Mouse (Mus musculus) layer of hippocampus, adult 9-10 months (tissue): Measurements from ENCODE around the gene Gm5136.

Experiments
- DNase-seq: peaks from one replicate; pipeline ENCODE4 v3.0.0; 2022; ENCODE audit warnings: low spot score

Gene Gm5136

DNA sequence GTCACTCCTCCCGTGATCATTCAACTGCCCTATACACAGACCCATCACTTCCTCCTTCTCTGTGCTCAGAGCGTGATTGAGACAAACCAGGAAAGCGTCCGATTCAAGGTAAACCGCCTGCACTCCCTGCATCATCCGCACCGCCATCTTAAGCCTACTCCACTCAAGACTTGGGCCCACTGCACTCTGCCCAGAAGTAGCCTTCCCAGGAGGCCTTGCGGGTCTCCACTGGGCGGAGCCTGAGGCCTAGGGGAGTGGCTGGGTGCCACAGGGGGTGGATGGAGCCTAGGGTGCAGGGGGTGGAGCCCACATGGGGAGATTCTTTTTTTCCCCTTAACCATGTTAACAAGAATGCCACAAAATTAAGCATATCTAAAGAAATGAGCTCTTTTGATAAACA lies at the start of gene Gm5136:
Gene Gm5136, minus strand, starts transcription at position 215 of the 400 bp plus-strand sequence.
- no peak for DNase-seq

DNA sequence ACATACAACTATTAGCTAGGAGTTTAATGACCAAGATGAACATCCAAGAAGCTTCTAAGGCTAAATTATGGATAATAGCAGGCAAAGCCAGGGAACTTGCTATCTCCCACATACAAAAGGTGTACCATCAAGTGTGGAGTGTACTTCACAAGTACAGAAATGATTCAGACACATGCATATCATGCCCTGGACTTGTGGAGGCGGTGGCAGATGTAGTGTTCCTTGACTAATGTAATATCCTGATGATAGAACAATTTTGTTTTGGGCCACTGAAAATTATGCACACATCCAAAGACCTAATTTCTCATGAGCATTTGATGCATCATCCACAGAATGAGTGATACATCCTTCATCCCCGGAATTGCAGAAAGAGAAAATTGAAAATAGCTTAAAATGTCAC lies 43.8 kb upstream of the Gm5136 start:
- no peak for DNase-seq

DNA sequence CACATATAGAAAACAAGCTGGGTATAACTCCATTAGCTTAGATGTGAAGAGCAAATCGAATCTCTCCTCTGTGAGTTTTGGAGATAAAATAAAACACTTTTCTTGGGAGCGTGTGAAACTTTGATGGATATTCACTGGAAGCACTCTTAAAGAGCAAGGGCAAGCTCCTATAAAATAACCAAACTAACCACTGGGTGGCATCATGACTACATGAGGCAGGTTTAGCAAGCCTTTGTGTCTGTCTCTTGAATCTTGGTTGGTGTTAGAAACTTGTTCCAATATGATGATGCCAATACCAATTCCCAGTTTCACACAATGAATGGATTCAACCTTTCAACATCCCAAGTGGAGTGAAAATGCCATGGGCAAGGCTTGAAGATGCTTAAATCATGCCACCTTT lies 34.0 kb upstream of the Gm5136 start:
- no peak for DNase-seq

DNA sequence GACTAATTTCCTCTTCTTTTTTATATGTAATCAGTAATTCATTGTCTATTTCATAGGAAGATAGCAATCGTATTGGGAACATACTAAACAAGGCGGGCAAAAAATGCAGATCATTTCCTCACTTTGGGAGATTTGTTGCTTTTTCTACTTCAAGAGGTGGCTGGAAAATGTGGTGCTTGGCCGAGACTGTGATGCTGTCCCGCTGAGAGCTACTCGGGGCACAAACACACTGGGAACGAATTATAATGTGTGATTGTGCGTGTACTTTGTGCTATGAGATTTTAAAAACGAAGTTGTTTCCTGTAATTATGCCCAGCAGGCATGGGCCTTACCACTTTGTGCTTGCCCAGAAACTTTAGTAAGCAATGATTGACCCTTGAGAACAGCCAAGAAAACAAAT lies 29.0 kb upstream of the Gm5136 start:
- DNase-seq = no peak

DNA sequence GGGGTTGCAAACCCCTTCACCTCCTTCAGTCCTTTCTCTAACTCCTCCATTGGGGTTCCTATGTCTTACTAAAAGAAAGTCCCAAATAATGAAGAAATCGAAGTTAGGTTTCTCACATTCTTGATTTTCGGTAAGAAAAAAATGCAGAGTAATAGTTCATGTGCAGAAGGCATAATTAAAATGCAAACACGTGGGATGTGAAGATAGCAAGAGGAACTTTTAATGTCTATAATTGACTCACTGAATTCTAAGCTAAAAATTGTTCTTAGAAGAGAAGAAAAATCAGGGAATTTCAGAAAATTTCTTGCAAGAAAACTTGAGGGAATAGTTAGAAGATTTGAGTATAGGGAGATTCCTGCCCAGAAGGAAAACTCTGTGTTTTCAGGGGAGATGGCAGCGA lies 26.4 kb upstream of the Gm5136 start:
- DNase-seq = no peak

DNA sequence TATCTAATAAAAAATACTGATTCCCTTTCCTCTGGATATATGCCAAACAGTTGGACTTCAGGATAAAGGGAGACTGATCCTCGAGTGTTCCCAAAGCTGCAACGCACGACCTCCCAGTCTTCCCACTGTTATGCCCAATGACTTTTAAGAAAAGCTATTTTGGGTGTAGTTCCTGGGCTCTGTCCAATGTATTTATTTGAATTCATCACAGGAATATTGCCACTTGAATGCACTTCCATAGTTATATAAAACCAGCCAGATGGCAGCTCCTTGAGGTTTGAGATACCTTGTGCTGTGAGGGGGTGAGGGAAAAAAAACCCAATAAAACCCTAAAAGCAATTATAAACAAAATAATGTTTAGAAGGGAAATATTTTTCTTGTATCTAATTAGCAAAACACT lies 24.9 kb upstream of the Gm5136 start:
- no peak for DNase-seq

DNA sequence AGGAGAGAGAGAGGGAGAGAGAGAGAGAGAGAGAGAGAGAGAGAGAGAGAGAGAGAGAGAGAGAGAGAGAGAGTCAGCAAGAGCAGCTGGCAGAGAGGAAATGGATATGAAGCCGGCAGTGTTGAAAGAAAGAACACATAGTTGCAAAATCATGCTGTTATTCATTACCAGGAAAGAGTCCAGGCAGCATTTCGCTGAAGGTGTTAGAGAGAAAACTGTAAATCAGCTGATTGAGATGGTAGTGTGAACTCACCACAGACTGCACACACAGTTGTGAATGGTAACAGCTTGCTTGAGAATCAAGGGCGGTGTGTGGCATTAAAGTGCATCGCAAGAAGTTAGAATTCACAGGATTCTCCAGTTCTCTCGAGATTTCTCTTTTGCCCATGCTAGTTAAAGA lies 10.6 kb upstream of the Gm5136 start:
- peak; percentile 30 for DNase-seq

DNA sequence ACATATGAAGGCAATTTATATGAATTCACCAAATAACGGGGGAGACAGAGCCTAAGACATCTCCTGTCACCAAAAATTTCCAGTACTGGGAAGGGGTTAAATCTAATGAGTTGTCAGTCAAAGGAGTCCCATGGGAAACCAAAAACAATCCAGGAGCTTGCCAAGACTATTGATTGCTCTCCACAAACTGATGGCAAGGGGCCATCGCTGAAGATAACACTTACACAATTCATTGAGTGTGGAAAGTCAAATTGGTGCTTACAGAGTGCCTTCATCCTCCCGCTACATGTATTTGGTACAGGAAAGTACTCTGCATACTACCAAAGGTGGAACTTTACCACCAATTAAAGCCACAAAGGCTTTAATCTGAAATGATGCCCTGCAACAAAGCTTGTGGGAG lies 5.7 kb upstream of the Gm5136 start:
- no peak for DNase-seq

DNA sequence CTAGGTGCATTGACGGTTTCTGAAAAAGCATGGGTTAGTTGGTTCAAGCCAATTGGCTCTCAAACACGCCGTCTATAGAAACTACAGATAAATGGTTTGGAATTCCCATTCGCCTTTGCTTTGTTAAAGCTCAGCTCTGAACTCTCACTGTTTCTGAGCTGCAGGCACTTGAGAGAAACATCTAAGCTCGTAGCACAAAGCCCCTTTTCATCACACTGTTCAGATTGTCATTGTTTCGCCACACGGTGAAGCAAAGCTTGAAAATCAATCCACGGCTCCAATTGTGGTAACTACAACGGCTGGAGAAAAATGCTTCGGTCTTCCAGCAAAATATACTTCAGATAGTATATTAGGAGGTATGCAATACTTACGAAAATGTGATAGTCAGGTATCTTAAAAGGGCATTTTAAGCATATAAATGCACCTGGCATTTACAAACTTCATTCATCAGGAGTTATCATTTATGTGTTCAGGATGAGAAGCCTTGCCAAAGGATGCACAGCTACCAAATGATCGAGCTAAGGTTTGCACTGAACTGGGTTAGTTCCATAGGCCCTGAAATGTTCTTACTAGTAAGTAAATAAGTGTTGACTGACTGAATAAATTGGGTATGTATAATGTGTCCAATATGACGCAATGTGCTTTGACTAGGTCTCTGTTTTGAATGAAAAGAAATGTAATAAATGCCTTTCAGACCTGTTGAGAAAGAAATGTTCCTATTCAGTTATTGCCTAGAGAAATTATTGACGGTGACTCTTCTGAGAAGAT lies 1.6 kb upstream of the Gm5136 start:
- DNase-seq = no peak

DNA sequence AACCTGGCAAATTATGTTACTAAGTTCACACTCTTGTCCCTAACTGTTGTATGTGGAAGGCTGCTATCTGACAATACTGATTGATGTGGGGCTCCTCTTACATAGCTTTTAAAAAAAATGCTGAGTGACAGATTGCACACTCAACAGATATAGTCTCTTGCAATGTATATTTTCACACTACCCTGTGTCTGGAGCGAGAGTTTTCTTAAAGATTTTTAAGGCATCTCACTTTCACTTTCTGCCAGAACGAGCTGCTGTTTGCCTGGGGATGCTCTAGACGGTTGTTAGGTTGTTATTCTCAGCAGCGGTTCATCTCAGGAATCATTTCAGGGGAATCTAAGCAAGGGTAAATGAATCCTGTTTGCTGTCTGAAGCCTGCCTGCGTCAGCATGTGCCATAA lies 2.9 kb downstream of the Gm5136 start:
- no peak for DNase-seq

DNA sequence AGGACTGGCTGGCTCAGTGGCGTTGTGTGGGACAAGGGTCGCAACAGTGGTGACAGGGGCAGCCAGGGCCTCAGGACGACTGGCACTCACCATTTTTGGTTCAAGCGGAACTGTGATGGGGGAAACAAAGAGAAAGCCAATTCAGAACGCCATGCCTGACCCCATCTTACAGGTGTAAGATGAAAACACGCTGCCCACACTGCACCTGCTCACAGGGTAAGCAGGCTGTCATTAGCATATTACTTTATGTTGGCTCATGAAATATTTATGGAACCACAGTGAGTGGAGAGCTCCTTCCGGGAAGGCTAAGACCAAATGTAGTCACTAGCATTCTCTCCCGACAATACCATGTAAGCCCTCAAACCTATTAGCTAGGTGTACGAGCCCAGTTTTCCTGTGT lies 9.0 kb downstream of the Gm5136 start:
- no peak for DNase-seq

DNA sequence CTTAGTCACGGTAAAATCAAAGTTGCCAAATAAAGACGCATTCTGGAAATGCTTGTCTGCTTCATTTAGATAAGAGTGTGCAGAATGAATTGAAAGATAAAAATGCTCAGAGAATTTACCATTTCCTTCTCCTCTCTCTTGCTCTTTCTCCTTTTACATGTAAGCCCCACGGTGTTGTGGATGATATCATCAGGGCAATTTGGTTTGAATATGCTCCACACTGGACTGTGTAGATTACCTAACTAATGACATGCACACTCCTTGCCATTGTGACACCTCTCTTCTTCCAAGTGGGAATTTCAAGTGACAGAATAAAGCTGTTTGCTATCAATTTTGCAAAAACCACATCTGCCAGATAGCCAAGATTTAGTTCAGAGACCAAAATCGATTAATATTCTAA lies 13.3 kb downstream of the Gm5136 start:
- no peak for DNase-seq

DNA sequence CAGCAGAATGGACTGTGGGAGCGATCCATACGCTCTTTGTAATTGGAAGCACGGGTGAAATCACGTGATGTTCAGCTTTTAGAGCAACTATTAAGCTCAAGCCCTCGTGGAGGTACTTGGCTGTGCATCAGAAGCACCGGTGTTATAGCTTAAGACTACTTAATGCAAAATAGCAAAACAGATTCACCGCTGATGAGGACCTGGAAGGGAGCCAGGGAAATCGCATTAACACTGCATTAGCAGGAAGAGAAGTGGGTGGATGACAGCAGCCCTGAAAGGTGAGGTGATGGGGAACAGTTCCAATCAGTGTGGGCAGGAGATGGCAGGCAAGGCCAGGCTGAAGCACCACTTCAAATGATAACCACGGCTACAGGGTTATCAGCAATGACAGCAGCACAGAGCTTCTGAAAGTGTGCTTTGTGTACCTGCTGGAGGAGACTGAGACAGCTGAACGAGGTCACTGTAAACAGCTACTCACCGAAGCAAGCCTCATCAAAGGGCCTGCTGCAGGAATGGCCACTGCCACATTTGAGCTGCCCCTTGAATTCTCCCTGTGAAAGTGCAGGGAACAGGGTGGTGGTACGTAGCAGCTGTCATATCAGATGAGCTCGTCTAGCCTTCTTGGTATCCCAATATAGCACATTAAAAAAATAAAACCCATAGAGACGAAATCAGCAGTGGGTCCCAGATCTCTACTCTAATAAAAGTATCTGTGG lies 20.1 kb downstream of the Gm5136 start:
- DNase-seq = no peak

DNA sequence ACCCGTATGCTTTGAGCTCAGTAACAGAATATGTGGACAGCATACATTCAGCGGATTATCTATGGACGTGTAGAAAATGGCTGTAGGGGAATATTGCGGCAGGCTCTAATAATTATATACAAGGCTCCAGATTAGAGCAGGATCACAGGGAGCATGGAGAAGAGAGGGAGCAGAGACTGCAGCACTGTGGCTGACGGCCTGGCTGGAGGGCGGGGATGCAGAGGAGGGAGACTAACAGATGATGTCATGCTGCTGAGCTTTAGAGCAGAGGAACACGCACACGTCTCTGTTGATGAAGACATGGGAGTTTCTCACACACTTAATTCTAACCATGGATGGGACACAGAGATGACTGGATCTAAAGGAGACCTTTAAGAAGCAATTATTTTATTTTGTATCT lies 22.9 kb downstream of the Gm5136 start:
- DNase-seq = no peak

DNA sequence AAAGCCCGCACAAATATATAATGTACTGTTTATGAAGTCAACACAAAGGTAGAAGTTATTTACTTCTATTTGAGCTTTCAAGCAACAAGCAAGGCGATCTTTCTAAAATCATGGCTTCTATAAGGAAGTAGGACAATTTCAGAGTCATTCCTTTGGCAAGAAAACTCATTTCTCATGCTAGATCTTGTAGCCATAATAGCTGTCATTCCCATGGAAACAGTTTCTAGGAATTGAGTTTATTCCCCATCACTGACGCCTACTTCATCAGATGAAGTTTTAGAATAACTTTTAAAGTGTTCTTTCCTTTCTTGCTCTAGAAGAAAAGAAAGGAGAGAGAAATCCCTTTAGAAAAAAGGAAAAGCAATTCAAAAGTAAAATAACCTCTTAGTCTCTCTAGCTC lies 31.0 kb downstream of the Gm5136 start:
- DNase-seq = no peak

DNA sequence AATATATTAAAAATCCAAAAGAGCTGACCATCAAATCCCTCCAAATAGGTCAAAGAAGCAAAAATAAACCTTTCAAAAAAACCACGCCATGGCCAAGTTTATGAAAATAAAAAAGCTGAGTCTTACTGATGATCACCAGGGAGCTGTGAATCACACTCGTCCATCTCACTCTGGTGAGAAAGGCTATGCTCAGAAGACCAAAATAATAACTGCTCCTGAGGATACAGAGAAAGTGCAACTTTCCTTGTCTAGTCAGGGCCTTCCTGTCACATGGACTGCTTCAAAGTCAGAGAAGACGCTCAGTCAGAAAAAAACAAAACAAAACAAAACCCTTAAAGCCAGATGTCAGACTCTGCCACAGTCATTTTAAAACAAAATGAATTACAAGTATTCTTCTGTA lies 39.7 kb downstream of the Gm5136 start:
- DNase-seq = no peak

DNA sequence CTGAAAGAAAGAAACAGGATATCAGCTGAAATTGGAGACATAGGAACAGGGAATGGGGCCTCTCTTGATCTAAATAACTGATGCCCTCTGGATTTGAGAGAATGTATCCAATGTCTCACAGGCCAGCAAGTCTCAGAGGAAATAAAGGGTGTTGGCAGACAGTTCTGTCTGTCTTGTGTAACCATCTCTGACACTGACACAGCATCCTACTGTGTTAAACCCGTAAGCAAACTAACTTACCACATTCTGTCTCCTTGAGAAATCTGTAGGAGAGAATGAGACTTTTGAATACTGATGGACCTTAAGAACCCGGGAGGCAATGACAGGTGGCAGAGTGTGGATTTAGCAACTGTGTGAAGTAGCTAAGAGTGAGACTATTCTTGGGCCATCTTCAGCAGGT lies 41.7 kb downstream of the Gm5136 start:
- DNase-seq = no peak

DNA sequence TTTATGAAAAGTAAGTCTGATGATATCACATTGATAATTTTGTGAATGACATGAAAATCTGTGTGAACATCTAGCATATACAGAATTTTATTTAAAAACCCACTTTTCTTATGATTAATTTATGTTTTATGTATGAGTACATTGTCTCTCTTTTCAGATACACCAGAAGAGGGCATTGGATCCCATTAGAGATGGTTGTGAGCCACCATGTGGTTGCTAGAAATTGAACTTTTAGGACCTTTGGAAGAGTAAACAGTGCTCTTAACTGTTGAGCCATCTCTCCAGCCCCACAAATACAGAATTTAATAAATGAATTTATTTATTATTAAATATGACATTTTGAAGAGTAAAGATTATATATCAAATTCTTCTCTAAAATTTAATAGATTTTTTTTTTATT lies 42.3 kb downstream of the Gm5136 start:
- DNase-seq = no peak

DNA sequence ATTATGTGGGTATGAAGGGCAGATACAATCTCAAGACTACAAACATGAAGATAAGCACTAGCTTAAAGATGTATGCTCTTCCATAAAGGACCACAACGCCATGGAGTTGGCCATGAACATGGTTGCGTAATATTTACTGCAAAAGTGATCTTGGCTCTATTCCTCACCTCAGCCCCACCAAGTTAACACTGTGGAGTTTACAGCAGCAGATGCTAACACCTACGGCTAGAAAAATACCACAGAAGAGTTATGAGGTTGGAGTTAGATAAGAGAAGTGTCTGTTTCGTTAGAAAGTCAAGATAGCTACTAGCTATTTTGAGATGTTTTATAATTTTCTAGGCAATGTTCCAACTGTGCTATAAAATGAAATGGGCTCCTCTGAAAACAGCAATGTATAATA lies 43.1 kb downstream of the Gm5136 start:
- no peak for DNase-seq

DNA sequence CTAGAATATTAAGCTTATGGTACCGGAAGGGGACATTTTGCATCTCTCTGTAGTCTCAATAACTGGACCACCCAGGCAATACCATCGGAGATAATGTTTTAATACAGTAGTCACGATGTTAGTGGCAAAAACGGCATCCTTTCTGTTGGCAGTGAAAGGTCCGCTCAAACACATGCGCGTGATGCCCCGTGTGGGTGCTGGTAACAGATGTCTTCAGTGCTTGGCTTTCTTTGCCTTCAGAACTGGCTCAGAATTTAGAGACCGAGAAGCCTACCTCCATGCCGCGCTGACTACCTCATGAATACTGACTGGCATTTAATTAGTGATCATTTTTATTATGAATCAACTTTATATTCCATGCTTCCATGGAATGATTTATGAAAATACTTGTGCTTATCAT lies 44.9 kb downstream of the Gm5136 start:
- no peak for DNase-seq

DNA sequence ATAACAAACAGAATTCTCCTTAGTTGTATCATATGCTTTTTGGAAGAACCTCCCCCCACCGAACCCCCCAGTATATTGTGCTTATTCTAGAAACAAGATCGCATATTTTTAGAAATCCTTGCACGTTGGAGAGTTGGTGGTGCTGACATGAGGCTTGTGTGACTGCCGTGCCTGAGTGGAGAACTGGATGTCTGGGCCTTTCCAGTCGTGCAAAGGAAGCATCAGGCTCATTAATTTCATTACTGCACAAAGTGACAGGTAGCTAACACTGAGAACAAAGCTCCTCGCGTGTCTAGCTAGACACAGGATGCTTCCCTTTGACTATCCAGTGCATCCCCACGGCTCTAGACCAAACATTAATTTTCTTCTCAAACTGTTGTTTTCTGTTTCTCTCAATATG lies 47.1 kb downstream of the Gm5136 start:
- no peak for DNase-seq

DNA sequence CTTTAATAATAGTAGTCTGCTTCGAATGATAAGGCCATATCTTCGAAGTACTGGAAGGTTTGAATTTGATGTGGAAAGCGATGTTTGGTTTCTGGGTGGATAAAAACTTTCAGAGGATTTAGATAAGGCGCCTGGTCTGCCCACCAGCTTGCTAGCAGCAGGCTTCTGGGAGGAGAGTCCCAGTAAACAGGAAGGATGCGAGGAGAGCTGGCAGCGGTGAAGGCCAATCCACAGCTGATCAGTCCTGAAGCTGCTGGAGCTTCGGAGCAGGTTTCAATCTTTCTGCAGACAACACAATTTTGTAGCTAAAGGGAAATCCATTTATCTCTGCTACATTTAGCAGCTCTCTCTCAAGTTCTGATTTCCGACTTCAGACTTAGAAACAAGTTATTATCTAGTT lies 47.9 kb downstream of the Gm5136 start:
- no peak for DNase-seq

DNA sequence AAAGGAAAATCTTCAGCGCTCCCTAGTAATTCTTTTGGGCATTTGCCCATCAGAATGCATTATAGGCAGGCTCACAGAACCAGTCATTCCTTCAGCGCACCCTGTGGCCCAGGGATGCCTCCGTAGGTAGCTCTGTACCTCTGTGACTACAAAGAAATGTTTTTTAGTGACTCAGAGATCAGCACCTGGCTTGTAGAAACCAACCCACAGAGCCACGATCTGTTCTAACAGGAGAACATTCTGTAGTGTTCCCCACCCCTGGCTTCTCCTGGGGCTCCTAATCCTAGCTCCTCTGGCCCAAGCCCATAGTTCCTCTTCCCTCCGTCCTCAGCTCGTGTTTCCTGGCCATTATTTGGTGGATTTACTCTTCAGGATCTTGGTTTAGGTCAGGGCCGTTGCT lies 50.8 kb downstream of the Gm5136 start:
- DNase-seq = no peak
